Mouse (Mus musculus): ENCODE data around the gene Rab5if. TPM values are rescaled to one million over a fixed set of nuclear protein-coding genes. Genes with fewer than 3 reads are reported as not detected.

Gene Rab5if
- polyA plus RNA-seq, 1 experiment, result 191 TPM

GRCm38 (mm10) chr2:156896384-156896914 is 33.5 kb downstream of the Rab5if start:
- H3ac ChIP-seq (ENCODE audit: control insufficient read depth, insufficient read length), result no peak overlapping the region
- no peaks in the 10 kb centered on the region for H3K36me3 ChIP-seq (ENCODE audit: control insufficient read depth, insufficient read depth)
- no peaks in the 10 kb centered on the region for H3K79me2 ChIP-seq (ENCODE audit: control insufficient read depth, insufficient read depth)
- H3K4me3 ChIP-seq, result no peak overlapping the region
- TF ChIP-seq SRF (IDR thresholded peaks at IDR 0.05; ENCODE audit: control insufficient read depth, insufficient read length, low read depth) (no peak), CEBPB (IDR thresholded peaks at IDR 0.05; ENCODE audit: insufficient read depth, poor library complexity, severe bottlenecking) (no peak), MYOG (IDR thresholded peaks at IDR 0.05; ENCODE audit: control insufficient read depth in 1 of 3, insufficient read depth in 1 of 3, insufficient read length in 2 of 3, low read depth in 2 of 3) (no peak), POLR2A (IDR thresholded peaks at IDR 0.05; ENCODE audit: insufficient read length, low read depth) (no peak), MYOD1 (IDR thresholded peaks at IDR 0.05; ENCODE audit: control insufficient read depth in 1 of 3, insufficient read length in 2 of 3, low read depth in 2 of 3) (no peak), USF1 (IDR thresholded peaks at IDR 0.05; ENCODE audit: low read depth) (no peak), TCF12 (IDR thresholded peaks at IDR 0.05; ENCODE audit: insufficient read depth, poor library complexity, severe bottlenecking) (no peak), POLR2AphosphoS2 (IDR thresholded peaks at IDR 0.05; ENCODE audit: insufficient read length, low read depth) (no peak), TCF3 (IDR thresholded peaks at IDR 0.05; ENCODE audit: insufficient read length, low read depth) (no peak), REST (IDR thresholded peaks at IDR 0.05; ENCODE audit: insufficient read depth, insufficient read length) (no peak), MAX (IDR thresholded peaks at IDR 0.05; ENCODE audit: low read depth) (no peak), E2F4 (IDR thresholded peaks at IDR 0.05; ENCODE audit: insufficient read depth) (no peak)
- peaks cover 8% of the 10 kb centered on the region for H3K27me3 ChIP-seq (ENCODE audit: control insufficient read depth, insufficient read depth, insufficient read length)
- H3K4me2 ChIP-seq (ENCODE audit: low read depth), result no peak overlapping the region

- Histone ChIP-seq H3K27me3 (ENCODE audit: control insufficient read depth, insufficient read depth, insufficient read length) (peaks cover 8% of the 10 kb centered on the region), H3ac (ENCODE audit: control insufficient read depth, insufficient read length) (no peak overlapping the region), H3K4me2 (ENCODE audit: low read depth) (no peak overlapping the region), H3K79me2 (ENCODE audit: control insufficient read depth, insufficient read depth) (no peaks in the 10 kb centered on the region), H3K36me3 (ENCODE audit: control insufficient read depth, insufficient read depth) (no peaks in the 10 kb centered on the region), H3K4me3 (no peak overlapping the region)
- TF ChIP-seq USF1 (IDR thresholded peaks at IDR 0.05; ENCODE audit: low read depth) (no peak), TCF3 (IDR thresholded peaks at IDR 0.05; ENCODE audit: insufficient read length, low read depth) (no peak), POLR2A (IDR thresholded peaks at IDR 0.05; ENCODE audit: insufficient read length, low read depth) (no peak), POLR2AphosphoS2 (IDR thresholded peaks at IDR 0.05; ENCODE audit: insufficient read length, low read depth) (no peak), SRF (IDR thresholded peaks at IDR 0.05; ENCODE audit: control insufficient read depth, insufficient read length, low read depth) (no peak), MYOD1 (IDR thresholded peaks at IDR 0.05; ENCODE audit: control insufficient read depth in 1 of 3, insufficient read length in 2 of 3, low read depth in 2 of 3) (no peak), CEBPB (IDR thresholded peaks at IDR 0.05; ENCODE audit: insufficient read depth, poor library complexity, severe bottlenecking) (no peak)
These were observed 34.1 kb downstream of the Rab5if start for GRCm38 (mm10) chr2:156897034-156897433.

- H3K36me3 ChIP-seq (ENCODE audit: control insufficient read depth, insufficient read depth), result no peaks in the 10 kb centered on the region
- peaks cover 8% of the 10 kb centered on the region for H3K27me3 ChIP-seq (ENCODE audit: control insufficient read depth, insufficient read depth, insufficient read length)
- no peak overlapping the region for H3ac ChIP-seq (ENCODE audit: control insufficient read depth, insufficient read length)
- no peaks in the 10 kb centered on the region for H3K79me2 ChIP-seq (ENCODE audit: control insufficient read depth, insufficient read depth)
- no peak overlapping the region for H3K4me2 ChIP-seq (ENCODE audit: low read depth)
- TF ChIP-seq MAX (IDR thresholded peaks at IDR 0.05; ENCODE audit: low read depth), result no peak
- no peak for TF ChIP-seq MYOD1 (IDR thresholded peaks at IDR 0.05; ENCODE audit: control insufficient read depth in 1 of 3, insufficient read length in 2 of 3, low read depth in 2 of 3)
- TF ChIP-seq CEBPB (IDR thresholded peaks at IDR 0.05; ENCODE audit: insufficient read depth, poor library complexity, severe bottlenecking), result no peak
- TF ChIP-seq E2F4 (IDR thresholded peaks at IDR 0.05; ENCODE audit: insufficient read depth), result no peak
- TF ChIP-seq TCF3 (IDR thresholded peaks at IDR 0.05; ENCODE audit: insufficient read length, low read depth), result no peak
- TF ChIP-seq REST (IDR thresholded peaks at IDR 0.05; ENCODE audit: insufficient read depth, insufficient read length), result no peak
- TF ChIP-seq MYOG (IDR thresholded peaks at IDR 0.05; ENCODE audit: control insufficient read depth in 1 of 3, insufficient read depth in 1 of 3, insufficient read length in 2 of 3, low read depth in 2 of 3), result no peak
- no peak for TF ChIP-seq POLR2AphosphoS2 (IDR thresholded peaks at IDR 0.05; ENCODE audit: insufficient read length, low read depth)
- TF ChIP-seq SRF (IDR thresholded peaks at IDR 0.05; ENCODE audit: control insufficient read depth, insufficient read length, low read depth), result no peak
- no peak for TF ChIP-seq USF1 (IDR thresholded peaks at IDR 0.05; ENCODE audit: low read depth)
- H3K4me3 ChIP-seq, result no peak overlapping the region
These were observed 35.4 kb downstream of the Rab5if start for GRCm38 (mm10) chr2:156898374-156898773.

DNA sequence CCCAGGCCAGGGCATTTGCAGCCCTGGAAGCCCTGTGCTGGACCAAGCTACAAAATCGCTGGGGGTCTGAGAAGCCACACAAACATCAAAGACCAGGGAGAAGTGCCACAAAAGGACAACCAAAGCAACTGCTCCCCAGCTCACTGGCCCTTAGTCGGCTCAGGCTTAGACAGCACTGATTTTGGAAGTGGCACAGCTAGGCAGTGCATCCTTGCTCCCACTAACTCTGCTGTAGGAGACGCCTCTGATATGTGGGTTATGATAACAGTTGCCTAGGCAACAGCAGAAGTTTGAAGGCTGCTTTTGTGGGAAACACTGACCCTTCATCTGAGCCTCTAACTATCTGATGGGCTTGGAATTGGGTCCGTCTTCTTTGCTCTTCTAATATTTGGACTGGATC is 36.3 kb downstream of the Rab5if start:
- Histone ChIP-seq H3K36me3 (ENCODE audit: control insufficient read depth, insufficient read depth) (no peaks in the 10 kb centered on the region), H3K79me2 (ENCODE audit: control insufficient read depth, insufficient read depth) (no peaks in the 10 kb centered on the region), H3K4me2 (ENCODE audit: low read depth) (no peak overlapping the region), H3ac (ENCODE audit: control insufficient read depth, insufficient read length) (no peak overlapping the region), H3K4me3 (no peak overlapping the region), H3K27me3 (ENCODE audit: control insufficient read depth, insufficient read depth, insufficient read length) (peaks cover 8% of the 10 kb centered on the region)
- TF ChIP-seq USF1 (IDR thresholded peaks at IDR 0.05; ENCODE audit: low read depth), result no peak
- TF ChIP-seq SRF (IDR thresholded peaks at IDR 0.05; ENCODE audit: control insufficient read depth, insufficient read length, low read depth), result no peak
- TF ChIP-seq MAX (IDR thresholded peaks at IDR 0.05; ENCODE audit: low read depth), result no peak
- no peak for TF ChIP-seq POLR2AphosphoS2 (IDR thresholded peaks at IDR 0.05; ENCODE audit: insufficient read length, low read depth)
- TF ChIP-seq POLR2A (IDR thresholded peaks at IDR 0.05; ENCODE audit: insufficient read length, low read depth), result no peak
- no peak for TF ChIP-seq MYOD1 (IDR thresholded peaks at IDR 0.05; ENCODE audit: control insufficient read depth in 1 of 3, insufficient read length in 2 of 3, low read depth in 2 of 3)
- no peak for TF ChIP-seq TCF12 (IDR thresholded peaks at IDR 0.05; ENCODE audit: insufficient read depth, poor library complexity, severe bottlenecking)
- no peak for TF ChIP-seq REST (IDR thresholded peaks at IDR 0.05; ENCODE audit: insufficient read depth, insufficient read length)
- no peak for TF ChIP-seq MYOG (IDR thresholded peaks at IDR 0.05; ENCODE audit: control insufficient read depth in 1 of 3, insufficient read depth in 1 of 3, insufficient read length in 2 of 3, low read depth in 2 of 3)
- TF ChIP-seq CEBPB (IDR thresholded peaks at IDR 0.05; ENCODE audit: insufficient read depth, poor library complexity, severe bottlenecking), result no peak
- no peak for TF ChIP-seq E2F4 (IDR thresholded peaks at IDR 0.05; ENCODE audit: insufficient read depth)
- no peak for TF ChIP-seq TCF3 (IDR thresholded peaks at IDR 0.05; ENCODE audit: insufficient read length, low read depth)

Measured in myocyte (in vitro differentiated cells).